Mouse (Mus musculus): ENCODE results near the gene Zfyve21.
A peak's percentile ranks its signal among the peaks of the same experiment; 100 is the strongest.

Gene Zfyve21

GRCm38 (mm10) chr12:111813766-111814617 is at the start of gene Zfyve21, which contains the start of gene Xrcc3:
TSS of gene Zfyve21 (plus strand) at chr12:111814170.
TSS of gene Xrcc3 (minus strand) at chr12:111813873.
- DNase-seq (ENCODE audit: low read depth, low spot score) = peak; percentile 98

GRCm38 (mm10) chr12:111766313-111767236 is 47.4 kb upstream of the Zfyve21 start:
- DNase-seq (ENCODE audit: low read depth, low spot score) = no peak

- peak; percentile 30 for DNase-seq (ENCODE audit: low read depth, low spot score)
Observed at GRCm38 (mm10) chr12:111768322-111768928, 45.5 kb upstream of the Zfyve21 start.

GRCm38 (mm10) chr12:111769306-111769705 is 44.7 kb upstream of the Zfyve21 start:
- peak; percentile 41 for DNase-seq (ENCODE audit: low read depth, low spot score)

GRCm38 (mm10) chr12:111769816-111770577 is 44.0 kb upstream of the Zfyve21 start:
- DNase-seq (ENCODE audit: low read depth, low spot score) = no peak

GRCm38 (mm10) chr12:111770651-111771050 is 43.3 kb upstream of the Zfyve21 start:
- DNase-seq (ENCODE audit: low read depth, low spot score) = no peak

- no peak for DNase-seq (ENCODE audit: low read depth, low spot score)
Observed at GRCm38 (mm10) chr12:111774156-111774555, 39.8 kb upstream of the Zfyve21 start.

GRCm38 (mm10) chr12:111774845-111775244 is 39.1 kb upstream of the Zfyve21 start:
- no peak for DNase-seq (ENCODE audit: low read depth, low spot score)

- DNase-seq (ENCODE audit: low read depth, low spot score) = no peak
Observed at GRCm38 (mm10) chr12:111777919-111778318, 36.1 kb upstream of the Zfyve21 start.

GRCm38 (mm10) chr12:111779544-111779943 is 34.4 kb upstream of the Zfyve21 start:
- DNase-seq (ENCODE audit: low read depth, low spot score) = peak; percentile 24

GRCm38 (mm10) chr12:111785174-111785573 is 28.8 kb upstream of the Zfyve21 start:
- no peak for DNase-seq (ENCODE audit: low read depth, low spot score)

GRCm38 (mm10) chr12:111787015-111787414 is 27.0 kb upstream of the Zfyve21 start:
- DNase-seq (ENCODE audit: low read depth, low spot score) = no peak

- DNase-seq (ENCODE audit: low read depth, low spot score) = no peak
Observed at GRCm38 (mm10) chr12:111790090-111790489, 23.9 kb upstream of the Zfyve21 start.

- DNase-seq (ENCODE audit: low read depth, low spot score) = no peak
Observed at GRCm38 (mm10) chr12:111790631-111791030, 23.3 kb upstream of the Zfyve21 start.

GRCm38 (mm10) chr12:111791474-111792104 is 22.4 kb upstream of the Zfyve21 start:
- no peak for DNase-seq (ENCODE audit: low read depth, low spot score)

GRCm38 (mm10) chr12:111794102-111794501 is 19.9 kb upstream of the Zfyve21 start:
- DNase-seq (ENCODE audit: low read depth, low spot score) = no peak

- DNase-seq (ENCODE audit: low read depth, low spot score) = no peak
Observed at GRCm38 (mm10) chr12:111794526-111795179, 19.3 kb upstream of the Zfyve21 start.

GRCm38 (mm10) chr12:111795180-111795895 is 18.6 kb upstream of the Zfyve21 start:
- DNase-seq (ENCODE audit: low read depth, low spot score) = no peak

- no peak for DNase-seq (ENCODE audit: low read depth, low spot score)
Observed at GRCm38 (mm10) chr12:111797251-111797650, 16.7 kb upstream of the Zfyve21 start.
